Mouse (Mus musculus): ENCODE measurements at regions not wholly inside any gene's neighbourhood (a gene's known extent, or its start where the extent isn't known, plus 50 kb on each side); places are given as distances from the start of the nearest gene placed in this dataset.

DNA sequence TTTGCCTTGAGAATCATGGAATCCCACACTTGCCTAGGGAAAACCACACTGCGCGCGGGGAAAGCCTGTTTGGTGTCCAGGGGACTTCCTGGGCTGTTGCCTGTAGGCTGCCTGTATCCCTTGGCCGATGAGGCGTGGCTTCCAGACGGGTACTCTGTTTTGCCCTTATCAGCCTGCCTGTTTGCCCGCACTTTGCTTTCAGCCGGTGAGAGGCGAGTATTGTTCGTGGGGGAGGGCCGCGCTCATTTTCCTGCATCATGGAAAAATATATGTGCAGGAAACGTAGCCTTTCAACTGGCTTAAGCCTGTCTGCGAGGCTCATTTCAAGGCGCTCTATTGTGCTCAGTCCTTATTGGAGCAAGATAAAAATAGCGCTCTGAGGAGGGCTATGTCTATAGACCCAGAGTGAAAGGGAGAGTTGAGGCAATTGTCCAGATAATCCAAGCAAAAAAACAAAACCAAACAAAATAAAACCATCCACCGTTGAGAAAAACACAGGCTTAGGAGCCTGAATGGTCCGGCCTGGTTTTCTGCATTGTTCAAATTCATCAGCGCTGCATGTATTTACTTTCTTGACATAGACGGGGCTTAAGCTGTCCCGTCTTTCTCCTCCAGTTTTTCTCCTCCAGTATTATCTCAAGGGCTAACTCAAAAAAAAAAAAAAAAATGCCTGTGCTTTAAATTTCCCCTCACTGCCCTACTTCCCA is 67.9 kb downstream of the Klf5 start:
- DNase-seq (ENCODE audit: low read depth in 1 of 2, low spot score in 2 of 2): no peak

DNA sequence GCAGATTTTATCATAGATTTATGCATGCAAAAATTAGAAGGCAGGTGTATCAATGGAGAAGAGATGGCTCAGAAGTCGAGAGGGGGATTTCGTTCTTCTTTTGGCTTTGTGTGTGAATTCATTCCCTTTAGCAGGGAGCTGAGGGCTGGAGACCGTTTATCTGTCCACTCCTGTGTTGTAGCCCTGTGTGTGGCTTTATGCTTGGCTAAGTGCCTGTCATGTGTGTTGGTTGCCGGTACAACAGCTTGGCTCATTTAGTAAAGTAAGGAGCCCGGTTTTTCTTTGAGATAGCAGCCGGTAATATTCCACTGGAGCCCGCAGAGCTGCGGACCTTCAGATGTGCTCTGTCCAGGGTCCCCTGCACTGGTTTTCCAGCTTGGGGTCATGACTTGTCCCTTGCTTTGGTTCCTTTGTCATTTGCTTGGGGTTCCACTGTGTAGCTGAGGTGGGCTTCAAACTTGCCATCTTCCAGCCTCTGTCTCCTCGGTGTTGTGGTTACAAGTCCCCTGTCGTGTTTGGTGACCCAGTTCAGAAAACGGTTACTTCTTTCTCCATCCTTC is 68.6 kb downstream of the Klf5 start:
- DNase-seq (ENCODE audit: low read depth in 1 of 2, low spot score in 2 of 2): no peak

DNA sequence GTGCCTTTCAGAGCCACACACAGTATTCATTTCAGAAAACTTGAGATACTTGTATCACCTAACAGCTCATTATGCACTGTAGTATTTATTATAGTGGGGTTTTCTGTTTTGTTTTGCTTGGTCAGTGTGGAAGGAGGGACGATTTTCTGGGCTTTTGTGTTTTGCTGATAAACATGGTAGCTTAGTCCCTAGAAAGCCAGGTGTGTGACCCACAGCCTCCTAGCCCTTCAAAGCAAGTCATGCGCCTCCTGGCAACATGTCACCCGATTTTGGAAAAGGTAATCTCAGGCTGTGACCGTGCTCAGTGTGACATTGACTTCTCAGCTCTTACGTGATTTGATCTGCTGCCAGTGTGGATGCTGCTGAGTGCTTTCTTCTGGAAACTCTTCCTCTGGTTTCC is 70.9 kb downstream of the Klf5 start:
- no peak for DNase-seq (ENCODE audit: low read depth in 1 of 2, low spot score in 2 of 2)

DNA sequence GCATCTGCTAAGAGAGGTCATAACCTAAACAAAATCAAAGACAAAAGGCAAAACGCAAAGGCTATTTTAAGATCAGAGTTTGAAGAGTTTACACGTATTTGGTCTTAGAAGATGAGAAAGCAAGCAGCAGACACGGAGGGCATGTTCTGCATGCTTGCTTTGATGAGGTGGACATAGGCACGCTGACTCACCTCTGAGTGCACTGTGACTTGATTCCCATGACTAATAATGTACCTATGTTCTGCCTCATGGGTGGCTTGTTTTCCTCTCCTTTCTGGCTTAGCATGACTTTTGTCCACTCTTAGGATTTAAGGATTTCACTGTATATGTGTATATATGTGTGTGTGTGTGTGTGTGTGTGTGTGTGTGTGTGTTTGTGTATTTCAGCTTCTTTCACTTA is 75.2 kb downstream of the Klf5 start:
- DNase-seq (ENCODE audit: low read depth in 1 of 2, low spot score in 2 of 2): no peak

DNA sequence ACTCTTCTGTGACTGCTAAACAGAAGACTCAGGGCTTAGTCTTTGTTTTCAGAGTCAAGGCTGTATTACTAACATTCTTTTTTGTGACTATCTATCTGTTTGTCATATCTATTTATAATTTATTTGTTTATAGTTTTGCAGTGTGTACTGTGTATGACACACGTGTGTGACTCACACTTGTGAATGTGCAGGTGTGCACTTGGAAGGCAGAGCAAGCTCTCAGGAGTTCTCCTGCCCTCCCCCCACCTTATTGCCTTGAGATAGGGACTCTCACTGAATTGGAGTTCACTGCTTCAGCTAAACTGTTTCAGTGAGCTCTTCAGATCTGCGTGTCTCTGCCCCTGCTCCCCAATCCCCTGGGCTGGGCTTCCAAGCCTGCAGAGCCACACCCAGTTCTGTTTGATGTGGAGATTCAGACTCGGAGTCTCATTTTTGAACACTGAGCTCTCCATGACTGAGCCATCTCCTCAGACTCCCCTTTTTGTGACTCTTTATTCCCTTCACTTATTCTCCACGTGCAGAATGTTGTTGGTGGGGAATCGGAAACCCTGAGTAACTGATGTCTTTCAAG is 76.6 kb downstream of the Klf5 start:
- no peak for DNase-seq (ENCODE audit: low read depth in 1 of 2, low spot score in 2 of 2)

DNA sequence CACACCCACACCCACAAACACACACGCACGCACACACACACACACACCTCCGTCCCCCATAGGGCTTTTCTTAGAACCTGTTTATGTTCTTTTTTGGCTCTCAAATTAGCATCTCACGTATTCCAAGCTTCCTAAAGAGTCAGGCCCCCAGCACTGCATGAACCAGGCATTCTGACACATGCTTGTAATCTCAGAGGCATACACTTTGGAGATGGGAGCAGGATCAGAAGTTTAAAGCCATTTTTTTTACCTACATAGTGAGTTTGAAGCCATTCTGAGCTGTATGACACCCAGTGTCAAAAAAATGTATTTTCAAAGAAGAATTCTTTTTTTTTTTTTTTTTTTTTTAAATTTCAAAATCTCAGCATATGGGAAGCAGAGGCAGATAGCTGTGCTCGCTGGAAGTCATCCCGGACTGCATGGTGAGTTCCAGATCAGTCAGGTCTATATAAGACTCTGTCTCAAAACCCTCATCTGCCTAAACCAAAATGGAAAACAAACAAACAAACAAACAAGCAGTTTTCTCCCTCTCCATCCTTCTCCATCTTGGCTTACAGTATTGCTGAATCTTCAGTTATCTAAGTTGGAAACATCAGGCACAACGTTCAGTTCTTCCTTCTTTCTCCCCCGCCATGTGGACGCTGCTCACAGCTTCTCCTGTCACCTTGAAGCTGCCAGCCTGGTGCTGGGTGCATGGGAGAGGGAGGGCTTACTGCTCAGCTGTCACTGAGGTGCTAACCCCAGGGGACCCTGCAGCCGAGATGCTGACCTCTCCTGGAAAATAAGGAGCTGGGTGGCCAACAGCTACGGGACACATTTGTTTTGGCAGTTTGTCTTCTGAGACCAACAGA is 78.4 kb downstream of the Klf5 start:
- no peak for DNase-seq (ENCODE audit: low read depth in 1 of 2, low spot score in 2 of 2)

DNA sequence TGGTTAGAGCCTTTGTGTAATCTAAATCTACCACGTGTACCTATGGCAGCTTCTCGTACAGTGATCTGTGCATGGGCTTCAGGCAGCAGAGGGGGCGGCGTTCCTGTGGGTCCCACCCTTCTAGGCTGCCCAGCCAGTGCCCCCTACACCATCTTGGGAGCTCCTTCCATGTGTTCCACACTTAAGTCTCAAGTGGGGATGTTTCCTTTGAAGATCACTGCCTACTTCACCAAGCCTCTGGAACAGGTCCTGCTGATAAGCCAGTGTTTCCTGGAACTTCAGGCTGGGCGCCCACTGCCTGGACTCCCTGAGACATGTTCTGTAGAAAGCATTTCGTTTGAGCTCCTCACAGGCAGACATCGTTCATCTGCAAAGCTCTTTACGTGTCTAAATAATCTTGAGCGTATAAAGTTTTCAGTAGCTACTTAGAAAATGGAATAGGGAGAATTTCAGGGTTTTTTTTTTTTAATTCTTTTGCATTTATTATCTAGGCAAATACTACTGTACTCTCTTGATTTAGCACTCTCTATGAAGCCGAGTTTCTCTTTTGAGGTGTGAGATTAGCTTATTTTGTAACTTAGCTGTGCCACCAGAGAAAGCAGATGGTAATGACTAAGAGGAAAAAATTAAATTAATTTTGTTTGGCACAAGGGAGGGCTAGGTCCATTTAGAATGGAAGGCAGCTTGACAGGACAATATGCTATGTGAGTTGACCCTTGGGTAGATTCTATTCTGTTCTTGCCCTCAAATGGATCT is 82.9 kb downstream of the Klf5 start:
- no peak for DNase-seq (ENCODE audit: low read depth in 1 of 2, low spot score in 2 of 2)

DNA sequence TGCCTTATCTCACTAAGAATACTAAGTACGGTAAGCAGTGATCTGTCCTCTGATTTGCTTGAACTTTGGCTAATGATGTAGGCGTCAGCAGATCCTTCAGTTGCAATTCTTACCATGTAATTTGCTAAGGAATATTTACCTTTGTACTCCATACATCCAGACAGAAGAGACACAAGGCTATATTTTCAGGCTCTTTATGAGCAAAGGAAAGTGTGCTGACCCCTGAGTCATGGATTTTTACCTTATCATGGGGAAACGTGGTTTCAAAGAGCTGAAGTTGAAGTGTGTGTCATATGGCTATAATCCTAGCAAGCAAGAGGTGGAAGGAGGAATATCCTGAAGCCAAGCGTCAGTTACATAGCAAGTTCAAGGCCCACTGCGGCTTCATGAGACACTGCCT is 83.6 kb downstream of the Klf5 start:
- DNase-seq (ENCODE audit: low read depth in 1 of 2, low spot score in 2 of 2): no peak

DNA sequence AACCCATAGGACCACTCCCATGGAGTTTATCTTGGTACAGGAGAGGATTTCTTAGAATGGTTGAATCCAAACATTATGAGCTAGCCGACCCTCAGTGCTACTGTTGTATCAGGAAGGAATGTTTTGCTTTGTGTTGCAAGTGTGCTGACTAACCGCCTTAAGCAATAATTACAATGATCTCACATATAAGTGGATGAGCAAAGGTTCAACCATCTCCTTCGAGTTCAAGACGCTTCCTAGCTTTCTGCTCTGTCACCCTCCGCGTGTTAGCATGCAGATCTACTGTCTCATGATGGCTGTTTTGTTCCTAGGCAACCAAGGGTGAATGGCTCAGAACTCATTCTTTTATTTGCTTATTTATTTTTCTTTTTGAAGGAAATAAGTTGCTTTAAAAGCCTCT is 84.7 kb downstream of the Klf5 start:
- DNase-seq (ENCODE audit: low read depth in 1 of 2, low spot score in 2 of 2): no peak

DNA sequence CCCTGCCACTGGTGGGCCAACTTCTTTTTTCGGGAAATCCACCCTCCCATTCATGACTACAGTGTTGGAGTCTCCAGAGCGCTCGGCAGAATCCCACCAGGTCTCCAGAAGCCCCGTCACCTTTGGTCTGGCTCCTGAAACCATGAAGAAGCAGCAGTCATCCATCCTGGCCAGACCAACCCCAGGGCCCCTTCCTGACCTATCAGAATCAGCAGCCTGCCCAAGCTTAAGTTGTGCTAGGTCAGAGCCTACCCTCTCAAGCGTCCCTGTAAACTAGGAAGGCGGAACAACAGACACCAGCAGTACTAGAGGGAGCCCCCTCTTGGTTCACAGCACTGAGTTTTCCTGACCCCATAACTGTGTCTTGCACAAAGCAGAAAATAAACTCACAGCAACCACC is 89.1 kb downstream of the Klf5 start:
- no peak for DNase-seq (ENCODE audit: low read depth in 1 of 2, low spot score in 2 of 2)

DNA sequence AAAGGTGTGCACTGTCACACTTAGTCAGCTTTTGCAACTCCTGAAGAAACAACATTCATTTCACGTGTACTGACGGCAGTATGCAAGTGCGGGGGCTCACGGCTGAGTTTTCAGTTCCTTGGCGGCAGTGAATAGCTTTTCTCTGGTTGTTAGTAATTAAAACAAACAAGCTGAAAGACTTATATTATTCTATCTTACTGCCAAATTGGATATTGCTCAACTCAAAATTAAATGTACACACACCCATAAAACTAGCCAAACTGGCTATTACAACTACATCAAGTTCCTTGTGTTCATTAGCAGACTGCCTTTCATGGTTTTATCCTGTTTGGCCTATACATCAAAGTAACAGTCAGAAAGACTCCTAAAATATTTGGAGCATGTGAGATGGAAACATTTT is 90.8 kb downstream of the Klf5 start:
- no peak for DNase-seq (ENCODE audit: low read depth in 1 of 2, low spot score in 2 of 2)

DNA sequence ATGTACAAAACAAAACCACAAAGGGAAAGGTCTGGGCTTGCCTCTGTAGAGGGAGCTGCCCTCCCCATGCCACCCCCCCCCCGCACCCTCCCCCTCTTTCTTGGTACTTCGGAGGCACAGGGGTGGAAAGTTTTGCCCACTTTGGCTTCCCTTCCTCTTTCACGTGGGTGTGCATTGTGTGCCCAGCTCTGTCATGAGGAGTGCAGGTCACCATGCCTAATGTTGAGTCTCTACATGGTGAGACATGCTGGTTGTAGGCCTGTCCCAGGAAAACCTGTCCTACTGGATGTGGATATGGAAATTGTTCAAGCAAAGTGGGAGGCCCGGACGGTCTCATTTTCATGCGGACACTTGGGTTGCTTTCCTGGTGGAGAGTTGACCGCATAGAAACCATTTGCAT is 93.2 kb downstream of the Klf5 start:
- DNase-seq (ENCODE audit: low read depth in 1 of 2, low spot score in 2 of 2): no peak

DNA sequence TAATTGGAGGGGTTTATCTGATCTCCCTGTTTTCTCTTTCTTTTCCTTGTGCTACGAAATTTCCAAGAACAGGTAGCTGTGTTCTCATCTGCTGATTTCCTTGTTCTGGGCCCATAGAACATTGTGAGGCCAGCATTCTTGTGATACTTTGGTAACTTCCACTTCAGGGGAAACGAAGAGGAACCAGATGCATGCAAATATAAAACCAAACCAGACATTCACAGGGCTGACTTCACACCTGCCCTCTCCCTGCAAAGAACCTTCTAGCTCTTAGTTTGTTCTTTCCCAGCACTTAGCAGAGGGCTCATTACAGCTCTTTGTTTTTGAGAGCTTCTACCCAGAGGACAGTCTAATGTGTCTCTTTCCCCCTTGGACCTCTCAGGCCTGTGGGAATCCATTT is 94.3 kb downstream of the Klf5 start:
- DNase-seq (ENCODE audit: low read depth in 1 of 2, low spot score in 2 of 2): no peak

DNA sequence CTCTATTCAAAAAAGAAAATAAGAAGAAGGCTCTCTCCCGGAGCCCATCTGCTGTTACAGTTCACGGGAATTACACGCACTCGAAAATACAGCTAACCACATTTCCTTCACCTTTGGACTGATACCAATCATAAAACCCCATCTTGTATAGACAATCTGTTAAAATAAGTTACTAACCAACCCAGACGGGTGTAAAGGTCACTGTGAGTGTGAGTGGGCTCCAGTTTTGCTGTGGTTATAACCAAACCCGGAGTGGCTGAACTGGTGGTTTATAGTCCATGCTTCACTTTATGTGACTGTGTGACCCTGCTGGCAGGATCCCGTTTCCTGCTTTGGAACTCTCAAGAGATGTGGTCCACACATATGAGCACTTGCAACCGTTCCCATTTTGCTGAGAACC is 95.1 kb downstream of the Klf5 start:
- DNase-seq (ENCODE audit: low read depth in 1 of 2, low spot score in 2 of 2): no peak

DNA sequence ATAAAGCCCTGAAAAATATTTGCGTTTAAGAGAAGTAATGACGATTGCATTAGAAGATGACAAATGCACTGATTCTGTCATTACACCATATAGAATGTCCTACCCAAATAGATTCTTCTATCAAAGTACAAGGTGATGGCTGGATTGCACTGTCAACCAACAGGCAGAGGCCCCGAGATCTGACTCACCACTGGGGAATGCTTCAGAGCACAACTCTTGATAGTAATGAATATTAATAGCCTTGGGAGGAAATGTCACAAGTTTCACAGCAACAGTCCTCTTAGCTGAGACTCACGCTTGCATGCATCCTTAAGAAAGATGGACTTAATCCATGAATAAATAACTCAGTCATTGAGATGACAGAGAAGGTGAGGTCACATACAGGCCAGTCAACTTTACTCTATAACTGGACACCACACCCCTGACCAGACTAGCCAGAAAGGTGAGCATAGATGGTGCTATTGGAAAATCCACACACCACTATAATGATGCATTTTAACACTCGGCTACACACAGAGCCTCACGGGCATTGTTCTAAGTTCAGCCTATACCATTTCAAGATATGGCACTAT is 104.8 kb downstream of the Klf5 start:
- no peak for DNase-seq (ENCODE audit: low read depth in 1 of 2, low spot score in 2 of 2)

DNA sequence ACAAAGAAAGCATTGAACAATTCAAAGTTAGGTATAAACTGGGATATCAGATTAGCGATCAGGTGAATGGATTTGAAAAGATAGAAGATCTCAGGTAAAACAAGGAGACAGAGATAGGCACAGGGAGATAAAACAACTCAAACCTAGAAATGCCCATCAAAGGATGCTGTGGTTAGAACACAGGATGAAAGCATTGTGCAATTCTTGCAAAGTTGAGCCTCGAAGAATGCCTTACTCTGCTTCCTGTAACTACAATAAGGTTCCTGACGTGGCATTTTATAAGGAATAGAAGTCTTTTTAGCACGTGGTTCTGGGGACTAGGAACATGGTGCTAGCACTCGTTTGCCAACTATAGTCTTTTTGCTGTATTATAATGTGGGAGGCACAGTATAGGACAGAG is 106.7 kb downstream of the Klf5 start:
- DNase-seq (ENCODE audit: low read depth in 1 of 2, low spot score in 2 of 2): no peak

DNA sequence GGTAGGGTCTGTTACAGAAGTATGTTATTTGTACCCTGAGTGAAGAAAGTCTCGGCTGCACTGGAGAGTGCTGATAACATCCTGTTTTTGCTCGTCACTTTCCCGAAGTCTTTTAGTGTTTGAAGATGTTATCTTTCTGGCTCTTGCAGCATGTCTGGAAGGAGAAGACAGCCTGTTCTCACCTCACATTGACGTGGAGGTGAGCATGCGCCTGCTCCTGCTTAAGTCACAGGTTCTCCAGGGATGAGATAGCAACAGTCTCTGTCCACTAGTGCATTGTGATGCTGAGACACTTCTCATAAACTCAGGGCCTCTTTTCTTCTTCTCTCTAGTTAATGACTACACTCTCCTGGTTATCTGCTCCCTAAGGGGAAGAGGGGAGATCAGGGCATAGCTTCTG is 113.3 kb downstream of the Klf5 start:
- DNase-seq (ENCODE audit: low read depth in 1 of 2, low spot score in 2 of 2): no peak

DNA sequence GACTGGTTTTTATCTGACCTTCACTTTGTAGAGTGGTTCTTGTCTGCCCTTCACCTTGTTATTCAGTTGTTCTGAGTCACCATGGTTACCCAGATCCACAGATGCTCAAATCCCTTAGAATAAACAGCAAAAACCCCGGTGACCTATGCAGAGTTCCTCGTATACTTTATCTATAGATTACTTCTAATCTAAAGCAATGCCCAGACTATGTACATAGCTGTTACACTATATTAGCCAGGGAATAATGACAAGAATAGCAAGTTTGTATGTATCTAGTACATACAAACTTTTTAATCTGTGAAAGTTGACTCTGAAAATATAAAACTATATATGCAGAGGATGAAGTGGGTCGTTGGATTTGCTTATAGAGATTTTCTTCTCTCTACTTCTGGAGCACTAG is 117.7 kb downstream of the Klf5 start:
- no peak for DNase-seq (ENCODE audit: low read depth in 1 of 2, low spot score in 2 of 2)

DNA sequence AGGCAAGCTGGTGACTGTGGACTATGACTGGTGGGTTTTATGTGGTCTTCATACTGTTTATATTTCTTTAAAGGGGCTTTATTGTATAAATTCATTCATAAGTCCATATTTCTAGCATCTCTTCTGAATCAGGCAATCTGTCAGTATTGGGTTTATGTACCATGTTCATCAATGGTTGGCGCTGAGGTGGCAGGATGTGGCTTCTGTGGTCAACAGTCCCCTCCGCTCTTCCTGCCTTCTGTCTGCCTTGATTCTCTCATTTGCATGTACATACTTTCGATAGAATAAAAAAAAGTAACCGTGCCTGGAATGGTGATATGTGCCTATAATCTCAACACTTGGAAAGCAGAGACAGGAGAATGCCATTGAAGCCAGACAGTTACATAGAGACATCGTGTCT is 120.5 kb downstream of the Klf5 start:
- no peak for DNase-seq (ENCODE audit: low read depth in 1 of 2, low spot score in 2 of 2)

DNA sequence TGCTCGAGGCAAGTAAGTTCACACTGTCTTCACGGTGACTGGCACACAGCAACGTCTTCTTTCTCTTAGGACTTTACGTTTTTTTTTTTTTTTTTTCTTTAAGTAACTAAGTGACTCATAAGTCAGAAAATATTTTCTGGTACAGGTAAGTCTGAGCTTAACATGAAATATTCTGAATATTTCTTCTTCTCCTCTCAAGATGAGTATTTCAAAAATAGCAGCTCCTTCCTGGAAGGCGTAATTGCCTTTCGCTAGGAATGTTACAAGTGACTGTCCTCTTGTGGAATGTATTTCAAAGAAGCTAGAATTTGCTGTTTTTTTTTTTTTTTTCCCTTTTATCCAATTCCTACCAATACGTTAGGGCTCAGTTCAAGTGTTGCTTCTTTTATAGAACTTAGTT is 124.8 kb downstream of the Klf5 start:
- DNase-seq (ENCODE audit: low read depth in 1 of 2, low spot score in 2 of 2): no peak

DNA sequence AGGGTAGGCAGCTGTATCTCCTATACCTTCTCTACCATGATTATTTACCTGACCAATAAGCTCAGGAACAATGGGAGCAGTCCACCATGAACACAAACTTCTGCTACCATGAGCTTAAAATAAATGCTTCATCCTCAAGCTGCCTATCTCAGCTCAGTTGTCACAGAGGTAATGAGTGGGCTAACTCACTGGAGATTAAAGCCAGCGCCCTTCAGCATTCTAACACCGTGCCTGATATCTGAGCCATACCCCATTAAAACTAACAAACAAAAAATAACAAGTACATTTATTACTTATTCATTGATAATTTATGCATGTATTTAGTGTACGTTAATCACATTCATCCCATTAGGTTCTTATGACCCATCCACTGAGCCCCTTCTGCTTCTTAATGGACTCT is 128.6 kb downstream of the Klf5 start:
- no peak for DNase-seq (ENCODE audit: low read depth in 1 of 2, low spot score in 2 of 2)

Data from monocyte, adult 2 months (primary cell).